Comparison of ENCODE assay signal across 8 mouse cellular contexts in the genomic region with DNA sequence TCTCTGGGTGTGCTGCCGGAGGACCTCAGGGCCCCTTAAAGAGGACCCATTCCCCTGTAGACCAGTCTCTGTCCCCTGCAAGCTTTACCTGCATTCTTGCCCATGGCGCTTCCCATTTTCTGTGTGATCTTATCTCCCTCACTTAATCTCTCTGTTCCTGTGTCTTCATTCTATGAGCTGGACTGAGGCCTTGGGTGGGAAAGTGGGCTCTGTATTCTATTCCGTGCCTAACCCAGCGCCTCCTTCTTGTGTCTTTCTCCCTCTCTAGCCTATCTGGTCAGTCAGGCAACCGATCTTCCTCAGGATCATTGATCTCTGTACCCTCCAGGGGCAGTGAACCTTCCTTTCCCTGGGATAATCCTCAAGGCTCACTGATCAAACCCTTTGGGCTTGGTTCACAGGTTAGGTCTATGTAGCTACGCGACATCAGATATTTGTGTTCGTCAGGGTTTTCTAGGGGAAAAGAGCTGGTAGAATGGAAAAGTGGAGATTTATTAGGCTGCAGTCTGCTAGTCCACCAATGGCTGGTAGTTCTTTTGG. TPM values are rescaled to one million over a fixed set of nuclear protein-coding genes. Genes with fewer than 3 reads are reported as not detected.
DNase-seq lines count a peak whose midpoint lies in the region; ATAC-seq lines count a peak whose summit lies in the region.

No protein-coding gene starts in this region.

- no peak for DNase-seq in heart, adult 18-20 months
- DNase-seq in frontal cortex, postnatal 36 days (ENCODE audit: low spot score in 2 of 2): no peak
- DNase-seq in adrenal gland, postnatal 4 days (ENCODE audit: low spot score in 2 of 2): no peak

- H3K4me2 ChIP-seq in heart, embryonic 13.5 days: peak overlapping the region; percentile 97
- H3K4me2 ChIP-seq in hindbrain, embryonic 15.5 days: peak overlapping the region; percentile 99
- peak overlapping the region; percentile 96 for H3K4me2 ChIP-seq in midbrain, embryonic 12.5 days (replicated peaks)

- peaks cover 23% of the 10 kb centered on the region for H3K4me1 ChIP-seq in heart, embryonic 13.5 days
- no peaks in the 10 kb centered on the region for H3K4me1 ChIP-seq in brown adipose tissue, adult 24 weeks (ENCODE audit: control insufficient read depth, insufficient read depth, insufficient read length, low read length)
- peaks cover 18% of the 10 kb centered on the region for H3K4me1 ChIP-seq in hindbrain, embryonic 15.5 days (replicated peaks)
- peaks cover 43% of the 10 kb centered on the region for H3K4me1 ChIP-seq in midbrain, embryonic 12.5 days

- peaks cover 44% of the 10 kb centered on the region for H3K36me3 ChIP-seq in heart, embryonic 13.5 days
- H3K36me3 ChIP-seq in hindbrain, embryonic 15.5 days: no peaks in the 10 kb centered on the region
- peaks cover 31% of the 10 kb centered on the region for H3K36me3 ChIP-seq in midbrain, embryonic 12.5 days

- H3K9me3 ChIP-seq in heart, embryonic 13.5 days: no peaks in the 10 kb centered on the region
- no peaks in the 10 kb centered on the region for H3K9me3 ChIP-seq in hindbrain, embryonic 15.5 days
- no peaks in the 10 kb centered on the region for H3K9me3 ChIP-seq in midbrain, embryonic 12.5 days

- no peak for ATAC-seq in heart, embryonic 13.5 days (ENCODE audit: extremely low read depth, insufficient number of reproducible peaks, low FRiP score, low TSS enrichment)
- no peak for ATAC-seq in hindbrain, embryonic 15.5 days (ENCODE audit: low FRiP score, low read depth)
- no peak for ATAC-seq in midbrain, embryonic 12.5 days (ENCODE audit: low FRiP score, low read depth)
- no peak for ATAC-seq in monocyte, adult 5-6 weeks (replicated peaks; ENCODE audit: insufficient number of reproducible peaks, low FRiP score, low TSS enrichment, poor library complexity, severe bottlenecking)

- H3K27ac ChIP-seq in heart, embryonic 13.5 days (replicated peaks): no peak overlapping the region; the same call in none of the 2 replicates
- no peak overlapping the region for H3K27ac ChIP-seq in brown adipose tissue, adult 24 weeks (replicated peaks; ENCODE audit: low read depth, low read length)
- H3K27ac ChIP-seq in hindbrain, embryonic 15.5 days (replicated peaks): no peak overlapping the region
- H3K27ac ChIP-seq in midbrain, embryonic 12.5 days (replicated peaks): no peak overlapping the region

- peak overlapping the region; percentile 92 for H3K9ac ChIP-seq in heart, embryonic 13.5 days
- H3K9ac ChIP-seq in hindbrain, embryonic 15.5 days: peak overlapping the region; percentile 35
- H3K9ac ChIP-seq in midbrain, embryonic 12.5 days (replicated peaks): peak overlapping the region; percentile 82

- H3K4me3 ChIP-seq in heart, embryonic 13.5 days: peak overlapping the region; percentile 83
- H3K4me3 ChIP-seq in brown adipose tissue, adult 24 weeks (ENCODE audit: insufficient read depth, low read depth, low read length): peak overlapping the region; percentile 57
- peak overlapping the region; percentile 56 for H3K4me3 ChIP-seq in hindbrain, embryonic 15.5 days
- peak overlapping the region; percentile 78 for H3K4me3 ChIP-seq in midbrain, embryonic 12.5 days

- H3K27me3 ChIP-seq in heart, embryonic 13.5 days (replicated peaks): no peaks in the 10 kb centered on the region
- no peaks in the 10 kb centered on the region for H3K27me3 ChIP-seq in hindbrain, embryonic 15.5 days
- no peaks in the 10 kb centered on the region for H3K27me3 ChIP-seq in midbrain, embryonic 12.5 days

- WGBS in heart, embryonic 13.5 days: 33% methylated on average over 8 of the region's 8 CpGs
- 37% methylated on average over 8 of the region's 8 CpGs for WGBS in hindbrain, embryonic 15.5 days
- 27% methylated on average over 8 of the region's 8 CpGs for WGBS in midbrain, embryonic 12.5 days

RNA-seq across cellular contexts. Expression of gene Cit, which starts 0.6 kb away (rescaled TPM):
- 18.7 and 21.2 TPM in 2 replicates for polyA plus RNA-seq in heart, embryonic 13.5 days (2015; fragmentation: Nextera tagmentation; extraction: Ambion mirVana)
- total RNA-seq in heart, adult 18-20 months (2021): 1 to 10 TPM in 1 of 2 experiments, under 1 TPM in 1; 0.77 to 1.0 TPM
- 0.12 and 0.13 TPM in 2 replicates for polyA plus RNA-seq in brown adipose tissue, adult 24 weeks (2012; ENCODE audit: insufficient read depth, insufficient read length, missing spikeins)
- polyA plus RNA-seq in hindbrain, embryonic 15.5 days (2015; fragmentation: Nextera tagmentation; extraction: Ambion mirVana): 30.2 and 32.8 TPM in 2 replicates
- 40.6 and 42.5 TPM in 2 replicates for polyA plus RNA-seq in midbrain, embryonic 12.5 days (2016; fragmentation: Nextera tagmentation; extraction: Ambion mirVana)
- total RNA-seq in monocyte, adult 5-6 weeks (2017): 3.9 to 4.6 TPM (median 4.4 TPM) in 3 replicates
- 10 to 100 TPM; 20.1 to 24.9 TPM for total RNA-seq in adrenal gland, postnatal 4 days (2021)

Comparison
In these comparisons a context has a peak if more than half of its experiments do, and no peak if none do; other contexts are left out.
1. H3K9ac ChIP-seq: peak in every context shown above with its lines; median percentile 92 in heart, embryonic 13.5 days; 82 in midbrain, embryonic 12.5 days; 35 in hindbrain, embryonic 15.5 days.
2. RNA of gene Cit, which starts 0.6 kb away (polyA plus RNA-seq): 40.6 to 42.5 TPM in midbrain, embryonic 12.5 days, 30.2 to 32.8 TPM in hindbrain, embryonic 15.5 days and 18.7 to 21.2 TPM in heart, embryonic 13.5 days; 0.12 to 0.13 TPM in brown adipose tissue, adult 24 weeks; every median in the first group is over 10 times any median in the second.
3. Peak in every context shown above with its lines, with median percentiles within 50 percentile points of each other: H3K4me2 ChIP-seq and H3K4me3 ChIP-seq.